Mouse (Mus musculus): ENCODE results near the gene Tmem150a. TPM values are rescaled to one million over a fixed set of nuclear protein-coding genes. Genes with fewer than 3 reads are reported as not detected.

Tmem150a gene
- polyA plus RNA-seq, 1 experiment, result 10.2 TPM

DNA sequence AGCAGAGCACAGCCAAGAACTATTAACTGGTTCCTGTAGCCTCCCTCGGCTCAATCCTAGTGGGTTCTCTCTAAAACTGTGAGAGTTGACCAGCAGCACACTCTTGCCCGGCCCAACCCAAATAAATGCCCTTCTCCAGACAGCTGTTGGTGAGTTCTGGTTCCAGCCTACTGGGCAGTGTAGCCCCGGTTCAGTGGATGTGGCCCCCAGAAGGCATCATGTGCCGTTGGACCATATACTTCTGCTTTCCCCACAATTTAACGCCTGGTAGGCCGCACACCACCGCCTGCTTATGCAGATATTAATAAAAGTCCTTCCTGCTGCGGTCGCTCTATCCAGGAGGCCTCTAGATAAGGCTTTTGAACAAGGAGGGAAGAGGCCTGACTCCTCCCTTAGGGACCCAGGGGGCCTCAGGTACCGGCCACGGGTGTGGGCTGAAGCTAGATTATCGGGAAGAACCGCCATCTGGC is 34.3 kb downstream of the Tmem150a start:
- TF ChIP-seq POLR2A (IDR thresholded peaks at IDR 0.05; ENCODE audit: borderline replicate concordance, control insufficient read depth, low read depth, low read length) (no peak; the same call in 1 of the 2 replicates), CTCF (IDR thresholded peaks at IDR 0.05; ENCODE audit: control insufficient read depth, insufficient read depth, low read length) (no peak)

DNA sequence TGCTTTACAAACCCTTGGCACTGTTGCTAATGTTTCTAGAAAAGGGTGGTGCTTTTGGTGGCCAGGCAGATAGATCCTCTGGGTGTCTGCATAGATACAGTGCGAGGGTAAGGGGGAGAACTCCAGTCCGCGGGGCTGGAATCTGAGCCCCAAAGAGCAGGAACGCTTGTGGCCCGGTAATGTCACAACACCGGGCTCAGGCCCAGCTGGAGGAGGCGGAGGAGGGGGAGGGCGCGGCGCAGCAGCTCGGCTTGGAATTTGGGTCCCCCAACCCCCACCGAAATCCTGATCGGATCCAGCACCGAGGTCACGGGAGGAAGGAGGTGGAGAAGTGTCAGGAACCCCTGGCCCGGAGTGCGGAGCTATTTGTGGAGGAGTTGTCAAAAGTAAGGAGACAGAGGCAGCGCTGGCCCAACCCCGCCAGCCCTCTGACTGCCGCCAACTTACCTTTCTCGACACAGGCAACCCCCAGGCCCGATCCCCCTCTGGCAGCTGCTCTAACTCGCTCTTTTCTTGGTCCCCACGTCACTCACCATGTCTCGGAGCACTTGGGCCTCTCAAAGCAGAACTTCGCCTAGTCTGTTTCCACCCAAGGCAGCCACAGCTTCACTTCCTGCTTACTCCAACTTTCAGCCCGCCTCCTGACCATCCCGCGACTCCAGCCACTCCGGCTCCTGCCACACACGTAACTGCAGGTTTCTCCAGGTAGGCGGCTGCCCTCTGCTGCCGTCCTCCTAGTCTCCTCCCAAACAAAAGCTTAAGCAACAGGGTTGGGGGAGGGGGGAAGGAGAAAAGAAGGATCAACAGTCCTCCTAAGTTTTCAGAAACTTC is 34.9 kb downstream of the Tmem150a start, which contains the start of gene Vamp8:
Gene Vamp8, minus strand, starts transcription at position 763 of the 831 bp plus-strand sequence.
- H3K4me1 ChIP-seq (ENCODE audit: control insufficient read depth, insufficient read depth, low read length), result peaks cover 6% of the 10 kb centered on the region
- peak within 1 kb of the TSS; percentile 93 for H3K4me3 ChIP-seq (replicated peaks; ENCODE audit: control insufficient read depth, low read depth, low read length)
- TF ChIP-seq POLR2A (IDR thresholded peaks at IDR 0.05; ENCODE audit: borderline replicate concordance, control insufficient read depth, low read depth, low read length) (peak; percentile 81), CTCF (IDR thresholded peaks at IDR 0.05; ENCODE audit: control insufficient read depth, insufficient read depth, low read length) (peak; percentile 17; the same call in 1 of the 2 replicates)

More for the DNA sequence above, 34.3 kb downstream of the Tmem150a start:
- peaks cover 6% of the 10 kb centered on the region for H3K4me1 ChIP-seq (ENCODE audit: control insufficient read depth, insufficient read depth, low read length)
- H3K27ac ChIP-seq (ENCODE audit: control insufficient read depth, insufficient read depth, low read depth, low read length, poor library complexity), result peak overlapping the region; percentile 99
- under 1% methylated on average over 13 of the region's 13 CpGs for WGBS
- H3K4me3 ChIP-seq (replicated peaks; ENCODE audit: control insufficient read depth, low read depth, low read length), result peak overlapping the region; percentile 93

DNA sequence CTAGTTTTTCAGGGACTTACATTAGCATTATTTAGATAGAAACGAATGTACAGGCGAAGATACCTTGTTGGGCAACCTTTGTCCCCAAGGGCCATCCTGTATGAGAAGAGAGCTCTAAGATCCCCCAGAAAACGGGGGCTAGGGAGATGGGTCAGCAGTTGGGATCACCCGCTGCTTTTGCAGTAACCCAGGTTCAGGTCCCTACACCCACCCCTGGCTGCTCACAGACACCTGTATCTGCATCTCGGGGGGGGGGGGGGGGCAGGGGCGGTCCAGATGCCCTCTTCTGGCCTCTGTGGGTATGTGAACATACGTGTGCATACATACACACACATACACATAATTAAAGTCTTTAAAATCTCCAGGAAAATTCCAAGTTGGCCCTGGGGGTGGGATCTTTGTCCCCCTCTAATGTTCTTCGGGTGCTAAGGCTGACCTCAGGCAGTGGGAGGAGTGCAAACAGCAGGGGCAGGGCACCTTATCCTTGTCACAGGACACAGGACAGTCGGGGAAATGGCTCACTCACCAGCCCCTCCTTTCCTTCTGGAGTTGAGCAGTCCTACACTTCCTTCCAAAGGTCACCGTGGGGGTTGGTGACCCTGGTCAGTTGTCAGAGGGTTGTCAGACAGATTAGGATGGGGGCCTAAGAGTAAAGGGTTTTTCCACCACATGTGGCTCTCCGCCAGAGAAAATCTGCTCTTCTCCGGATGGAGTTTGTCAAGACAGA is 35.7 kb downstream of the Tmem150a start:
- peak overlapping the region; percentile 93 for H3K4me3 ChIP-seq (replicated peaks; ENCODE audit: control insufficient read depth, low read depth, low read length)
- H3K4me1 ChIP-seq (ENCODE audit: control insufficient read depth, insufficient read depth, low read length), result peaks cover 6% of the 10 kb centered on the region
- 18% methylated on average over 12 of the region's 12 CpGs for WGBS
- peak overlapping the region; percentile 99 for H3K27ac ChIP-seq (ENCODE audit: control insufficient read depth, insufficient read depth, low read depth, low read length, poor library complexity)
- no peak for TF ChIP-seq POLR2A (IDR thresholded peaks at IDR 0.05; ENCODE audit: borderline replicate concordance, control insufficient read depth, low read depth, low read length)
- no peak for TF ChIP-seq CTCF (IDR thresholded peaks at IDR 0.05; ENCODE audit: control insufficient read depth, insufficient read depth, low read length)

More for the DNA sequence above, 34.9 kb downstream of the Tmem150a start, which contains the start of gene Vamp8:
- peak within 1 kb of the TSS; percentile 99 for H3K27ac ChIP-seq (ENCODE audit: control insufficient read depth, insufficient read depth, low read depth, low read length, poor library complexity)
- WGBS, result under 1% methylated on average over 33 of the region's 33 CpGs

DNA sequence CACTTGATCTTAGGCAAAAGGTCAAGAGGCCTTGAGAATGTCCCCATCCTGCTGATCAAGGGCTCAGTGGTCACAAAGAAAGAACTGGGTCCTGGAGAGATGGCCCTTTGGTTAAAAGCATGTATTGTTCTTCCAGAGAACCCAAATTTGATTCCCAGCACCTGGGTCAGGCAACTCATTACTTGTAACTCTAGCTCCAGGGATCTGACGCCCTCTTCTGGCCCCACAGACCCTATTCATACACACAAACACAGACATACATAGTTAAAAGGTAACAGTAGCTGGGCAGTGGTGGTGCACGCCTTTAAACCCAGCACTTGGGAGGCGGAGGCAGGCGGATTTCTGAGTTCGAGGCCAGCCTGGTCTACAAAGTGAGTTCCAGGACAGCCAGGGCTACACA is 37.1 kb downstream of the Tmem150a start:
- 87% methylated on average over 5 of the region's 5 CpGs for WGBS
- Histone ChIP-seq H3K4me3 (replicated peaks; ENCODE audit: control insufficient read depth, low read depth, low read length) (no peak overlapping the region), H3K4me1 (ENCODE audit: control insufficient read depth, insufficient read depth, low read length) (peaks cover 6% of the 10 kb centered on the region), H3K27ac (ENCODE audit: control insufficient read depth, insufficient read depth, low read depth, low read length, poor library complexity) (no peak overlapping the region)
- TF ChIP-seq CTCF (IDR thresholded peaks at IDR 0.05; ENCODE audit: control insufficient read depth, insufficient read depth, low read length) (no peak), POLR2A (IDR thresholded peaks at IDR 0.05; ENCODE audit: borderline replicate concordance, control insufficient read depth, low read depth, low read length) (no peak)

GRCm38 (mm10) chr6:72396837-72397251 is 41.6 kb downstream of the Tmem150a start:
- no peak for TF ChIP-seq POLR2A (IDR thresholded peaks at IDR 0.05; ENCODE audit: borderline replicate concordance, control insufficient read depth, low read depth, low read length)
- TF ChIP-seq CTCF (IDR thresholded peaks at IDR 0.05; ENCODE audit: control insufficient read depth, insufficient read depth, low read length), result no peak
- peaks cover 2% of the 10 kb centered on the region for H3K4me1 ChIP-seq (ENCODE audit: control insufficient read depth, insufficient read depth, low read length)
- no peak overlapping the region for H3K4me3 ChIP-seq (replicated peaks; ENCODE audit: control insufficient read depth, low read depth, low read length)
- no peak overlapping the region for H3K27ac ChIP-seq (ENCODE audit: control insufficient read depth, insufficient read depth, low read depth, low read length, poor library complexity)
- WGBS, result 75% methylated on average over 10 of the region's 10 CpGs

- H3K27ac ChIP-seq (ENCODE audit: control insufficient read depth, insufficient read depth, low read depth, low read length, poor library complexity), result no peak overlapping the region
Observed at GRCm38 (mm10) chr6:72399967-72400366, 44.7 kb downstream of the Tmem150a start.

DNA sequence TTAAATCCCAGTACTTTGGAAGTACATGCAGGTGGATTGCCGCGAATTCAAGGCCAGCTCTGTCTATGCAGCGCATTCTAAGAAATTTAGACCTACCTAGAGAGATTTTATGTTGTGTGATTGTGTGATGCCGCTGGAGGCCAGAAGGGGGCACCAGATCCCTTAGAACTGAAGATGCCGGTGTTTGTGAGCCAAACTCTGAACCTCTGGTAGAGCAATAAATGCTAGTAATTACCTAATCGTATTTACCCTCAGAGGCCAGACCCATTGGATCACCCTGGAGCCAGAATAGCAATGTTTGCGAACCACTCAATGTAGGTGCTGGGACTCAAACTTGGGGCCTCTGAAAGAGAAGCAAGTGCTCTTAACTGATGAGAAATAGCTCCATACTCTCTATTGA is 46.6 kb downstream of the Tmem150a start:
- no peak overlapping the region for H3K27ac ChIP-seq (ENCODE audit: control insufficient read depth, insufficient read depth, low read depth, low read length, poor library complexity)
- no peak for TF ChIP-seq POLR2A (IDR thresholded peaks at IDR 0.05; ENCODE audit: borderline replicate concordance, control insufficient read depth, low read depth, low read length)
- peak; percentile 86 for TF ChIP-seq CTCF (IDR thresholded peaks at IDR 0.05; ENCODE audit: control insufficient read depth, insufficient read depth, low read length)
- WGBS, result 16% methylated on average over 7 of the region's 7 CpGs
- H3K4me3 ChIP-seq (replicated peaks; ENCODE audit: control insufficient read depth, low read depth, low read length), result no peak overlapping the region
- H3K4me1 ChIP-seq (ENCODE audit: control insufficient read depth, insufficient read depth, low read length), result no peaks in the 10 kb centered on the region

More at GRCm38 (mm10) chr6:72399967-72400366, 44.7 kb downstream of the Tmem150a start:
- 85% methylated on average over 2 of the region's 2 CpGs for WGBS
- H3K4me1 ChIP-seq (ENCODE audit: control insufficient read depth, insufficient read depth, low read length), result no peaks in the 10 kb centered on the region
- TF ChIP-seq CTCF (IDR thresholded peaks at IDR 0.05; ENCODE audit: control insufficient read depth, insufficient read depth, low read length) (no peak), POLR2A (IDR thresholded peaks at IDR 0.05; ENCODE audit: borderline replicate concordance, control insufficient read depth, low read depth, low read length) (no peak)
- no peak overlapping the region for H3K4me3 ChIP-seq (replicated peaks; ENCODE audit: control insufficient read depth, low read depth, low read length)

DNA sequence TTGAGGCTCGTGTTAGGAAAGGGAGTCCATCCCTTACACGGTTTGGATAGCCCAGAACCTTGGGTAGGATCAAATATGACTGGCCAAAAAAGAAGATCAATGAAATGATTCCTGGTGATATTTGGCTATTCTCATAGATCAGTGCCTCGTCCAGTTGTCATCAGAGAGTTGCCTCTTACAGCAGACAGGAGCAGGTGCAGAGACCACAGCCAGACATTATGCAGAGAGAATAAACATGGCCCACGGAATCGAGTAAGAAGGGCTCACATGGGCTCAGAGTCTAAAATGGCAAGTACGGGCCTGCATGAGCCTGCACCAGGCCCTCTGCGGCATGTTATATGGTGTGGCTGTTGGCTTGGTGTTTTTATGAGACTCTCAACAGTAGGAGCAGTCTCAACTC is 50.1 kb downstream of the Tmem150a start:
- TF ChIP-seq POLR2A (IDR thresholded peaks at IDR 0.05; ENCODE audit: borderline replicate concordance, control insufficient read depth, low read depth, low read length), result no peak
- TF ChIP-seq CTCF (IDR thresholded peaks at IDR 0.05; ENCODE audit: control insufficient read depth, insufficient read depth, low read length), result no peak
- 83% methylated on average over 7 of the region's 7 CpGs for WGBS
- no peaks in the 10 kb centered on the region for H3K4me1 ChIP-seq (ENCODE audit: control insufficient read depth, insufficient read depth, low read length)

More for the DNA sequence above, 50.1 kb downstream of the Tmem150a start:
- H3K27ac ChIP-seq (ENCODE audit: control insufficient read depth, insufficient read depth, low read depth, low read length, poor library complexity), result no peak overlapping the region
- no peak overlapping the region for H3K4me3 ChIP-seq (replicated peaks; ENCODE audit: control insufficient read depth, low read depth, low read length)

Measured in bone marrow, adult 2 months (tissue).